Mouse (Mus musculus) ZHBTc4 (cell line): ENCODE measurements at regions not wholly inside any gene's neighbourhood (a gene's known extent, or its start where the extent isn't known, plus 50 kb on each side); places are given as distances from the start of the nearest gene placed in this dataset.

Experiments used
- DNase-seq: peaks from one replicate; pipeline ENCODE4 v3.0.0-alpha.2; 2011; ENCODE audit warnings: low read depth, low spot score

DNA sequence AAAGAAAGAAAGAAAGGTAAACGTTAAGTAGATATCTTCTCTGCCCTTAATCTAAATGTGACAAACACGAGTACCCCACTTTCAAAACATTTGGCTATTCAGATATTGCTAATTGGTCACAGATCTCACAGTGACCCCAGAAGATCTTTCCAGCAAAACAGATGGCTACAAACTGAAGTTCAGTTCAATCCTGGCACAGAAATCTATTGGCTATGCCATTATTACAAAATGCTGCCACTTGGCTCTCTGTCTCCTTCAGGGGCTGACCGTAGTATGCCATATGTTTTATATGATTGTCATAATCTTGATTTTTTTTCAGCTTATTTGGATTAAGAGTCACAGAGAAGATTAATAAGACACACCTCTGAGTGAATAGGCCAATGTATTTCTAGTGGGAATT is 873.2 kb downstream of the Slc22a22 start:
- no peak for DNase-seq

DNA sequence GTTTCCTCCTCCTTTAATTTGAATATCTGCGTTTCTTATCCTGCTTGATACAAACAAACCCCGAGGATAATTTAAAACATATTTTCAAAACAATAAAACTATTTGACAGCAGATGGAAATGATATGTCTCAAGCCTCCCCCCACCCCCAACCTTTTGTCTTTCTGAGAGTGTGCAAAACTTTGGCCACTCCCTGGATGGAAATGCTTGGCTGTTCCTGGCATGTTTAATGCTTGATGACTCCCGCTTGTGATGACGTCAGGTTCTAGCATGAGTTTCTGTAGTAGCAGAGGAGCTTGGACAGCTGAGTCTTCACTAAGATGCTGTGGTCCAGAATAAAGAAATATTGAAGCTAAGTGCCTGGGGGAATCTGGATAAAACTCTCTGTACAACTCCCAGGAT is 884.8 kb downstream of the Slc22a22 start:
- no peak for DNase-seq

- DNase-seq, result no peak
These were observed 896.5 kb downstream of the Slc22a22 start for GRCm38 (mm10) chr15:56580745-56581515.

DNA sequence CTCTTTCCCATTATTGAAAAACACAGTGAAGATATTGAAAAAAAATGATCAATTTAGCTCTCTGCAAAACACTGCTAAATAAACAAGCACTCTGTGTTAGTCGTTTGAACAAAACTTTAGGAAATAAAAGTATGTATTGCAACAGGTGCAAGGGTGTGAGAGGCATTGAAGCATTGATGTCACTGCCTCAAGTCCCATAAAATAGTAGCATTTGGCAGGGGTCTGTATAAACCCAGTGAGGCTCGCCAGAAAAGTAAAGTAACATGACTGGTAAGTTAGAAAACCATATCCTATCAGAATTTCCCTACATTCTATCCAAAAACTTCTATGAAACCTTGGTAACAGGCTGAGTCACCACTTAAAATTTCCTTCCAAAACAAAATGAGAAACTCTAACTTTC is 914.2 kb downstream of the Slc22a22 start:
- no peak for DNase-seq

- DNase-seq, result no peak
These were observed 914.6 kb downstream of the Slc22a22 start for GRCm38 (mm10) chr15:56562785-56563184.

GRCm38 (mm10) chr15:56562143-56562542 is 915.3 kb downstream of the Slc22a22 start:
- DNase-seq, result no peak

DNA sequence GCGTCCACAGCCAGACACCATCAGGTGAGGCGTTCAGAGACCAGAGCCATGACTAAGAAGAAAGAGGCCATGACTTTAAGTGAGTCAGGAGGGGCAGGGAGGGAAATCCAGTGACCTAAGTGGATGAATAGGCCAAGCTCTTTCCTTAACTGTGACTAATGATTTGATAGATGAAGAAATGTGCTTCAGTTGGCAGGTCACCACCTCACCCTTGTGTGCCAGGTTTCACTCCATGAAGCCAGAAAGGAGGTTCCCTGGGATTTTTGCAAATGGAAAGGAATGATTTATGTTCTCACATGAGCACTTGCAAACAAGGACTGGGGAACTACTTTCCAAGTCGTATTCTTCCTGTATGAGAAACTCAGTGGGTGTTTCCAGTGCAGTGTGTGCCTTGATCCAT is 923.0 kb downstream of the Slc22a22 start:
- DNase-seq, result no peak

GRCm38 (mm10) chr15:56553851-56554250 is 923.6 kb downstream of the Slc22a22 start:
- DNase-seq, result no peak

GRCm38 (mm10) chr15:56531529-56531928 is 945.9 kb downstream of the Slc22a22 start:
- no peak for DNase-seq

DNA sequence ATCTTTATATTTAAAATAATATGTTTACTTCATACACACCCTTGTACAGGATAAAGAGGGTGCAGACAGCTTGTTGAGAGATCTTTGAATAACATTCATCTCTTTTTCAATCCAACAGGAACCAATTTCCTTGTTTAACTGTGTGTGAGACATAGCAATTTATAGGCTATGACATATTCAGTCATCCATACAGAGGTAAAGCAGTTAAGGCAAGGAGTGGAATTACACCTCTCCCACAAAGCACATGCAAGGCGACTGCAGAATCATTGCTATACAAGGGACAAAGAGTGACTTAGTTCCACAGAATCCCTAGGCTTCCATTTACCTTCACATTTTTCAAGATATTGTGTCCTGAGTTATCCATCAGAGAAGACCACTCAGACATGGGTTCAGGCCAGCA is 959.0 kb downstream of the Slc22a22 start:
- DNase-seq, result no peak

- DNase-seq, result no peak
These were observed 961.3 kb downstream of the Slc22a22 start for GRCm38 (mm10) chr15:56516095-56516494.

DNA sequence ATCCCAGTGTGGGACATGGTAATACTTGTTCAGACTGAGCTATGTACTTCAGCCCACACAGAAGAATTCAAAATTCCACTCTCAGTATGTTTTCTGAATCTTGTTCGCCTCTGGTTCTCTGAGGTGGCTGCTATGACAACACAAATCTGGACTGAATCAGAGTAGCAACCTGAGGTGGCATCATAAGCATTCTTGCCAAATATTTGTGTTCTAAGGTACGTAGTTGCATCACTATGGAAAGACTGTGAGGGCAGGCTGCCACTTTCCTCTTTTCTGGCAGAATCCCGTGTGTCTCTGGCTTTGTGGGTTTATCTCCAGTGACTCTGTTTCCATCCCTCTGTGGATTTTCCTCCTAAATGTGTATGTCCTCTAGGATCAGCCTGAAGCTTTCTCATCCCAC is 978.7 kb downstream of the Slc22a22 start:
- no peak for DNase-seq

DNA sequence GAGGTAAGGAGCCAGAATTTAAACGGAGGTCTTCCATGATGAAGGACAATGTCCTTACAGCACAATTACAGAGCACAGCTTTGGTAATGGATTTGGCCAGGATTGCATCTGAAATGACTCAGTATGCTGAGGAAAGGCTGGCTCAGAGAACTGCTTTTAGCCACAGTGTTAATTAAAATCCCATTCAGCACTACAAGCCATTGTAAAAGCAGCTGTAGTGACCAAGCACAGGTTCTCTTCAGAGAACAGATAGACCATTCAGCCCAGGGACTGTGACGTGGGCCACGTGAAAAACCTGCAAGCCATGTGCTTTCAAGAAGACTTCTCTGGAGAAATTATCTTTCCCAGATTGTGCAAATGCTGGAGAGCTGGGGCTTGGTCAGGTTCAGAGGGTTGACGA is 979.7 kb downstream of the Slc22a22 start:
- no peak for DNase-seq

GRCm38 (mm10) chr15:56496355-56496754 is 981.1 kb downstream of the Slc22a22 start:
- no peak for DNase-seq

GRCm38 (mm10) chr15:56485931-56486330 is 991.5 kb downstream of the Slc22a22 start:
- DNase-seq, result no peak

- no peak for DNase-seq
These were observed 992.7 kb downstream of the Slc22a22 start for GRCm38 (mm10) chr15:56484693-56485092.

GRCm38 (mm10) chr15:56479682-56480081 is 997.7 kb downstream of the Slc22a22 start:
- DNase-seq, result no peak

GRCm38 (mm10) chr15:56479015-56479414 is 998.4 kb downstream of the Slc22a22 start:
- no peak for DNase-seq

- no peak for DNase-seq
These were observed 1003.7 kb downstream of the Slc22a22 start for GRCm38 (mm10) chr15:56473679-56474078.

DNA sequence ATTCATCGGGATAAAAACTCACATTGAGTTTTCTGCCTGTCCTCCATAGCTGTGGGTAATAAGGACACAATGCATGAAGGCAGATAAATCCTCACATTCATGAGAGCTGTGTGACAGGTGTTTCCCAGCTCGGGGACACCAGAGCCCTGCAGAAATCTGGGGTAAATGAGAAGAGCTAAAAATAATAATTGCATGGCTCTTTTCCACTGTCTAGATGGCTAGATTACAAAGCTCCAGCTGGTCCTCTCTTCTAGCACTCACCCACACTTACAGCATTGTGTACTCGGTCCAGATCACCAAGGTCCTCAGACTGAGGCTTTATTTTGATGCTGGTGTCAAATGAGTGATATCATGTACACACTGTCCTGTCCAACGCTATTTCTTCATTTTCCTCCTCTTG is 1025.5 kb downstream of the Slc22a22 start:
- DNase-seq, result no peak

DNA sequence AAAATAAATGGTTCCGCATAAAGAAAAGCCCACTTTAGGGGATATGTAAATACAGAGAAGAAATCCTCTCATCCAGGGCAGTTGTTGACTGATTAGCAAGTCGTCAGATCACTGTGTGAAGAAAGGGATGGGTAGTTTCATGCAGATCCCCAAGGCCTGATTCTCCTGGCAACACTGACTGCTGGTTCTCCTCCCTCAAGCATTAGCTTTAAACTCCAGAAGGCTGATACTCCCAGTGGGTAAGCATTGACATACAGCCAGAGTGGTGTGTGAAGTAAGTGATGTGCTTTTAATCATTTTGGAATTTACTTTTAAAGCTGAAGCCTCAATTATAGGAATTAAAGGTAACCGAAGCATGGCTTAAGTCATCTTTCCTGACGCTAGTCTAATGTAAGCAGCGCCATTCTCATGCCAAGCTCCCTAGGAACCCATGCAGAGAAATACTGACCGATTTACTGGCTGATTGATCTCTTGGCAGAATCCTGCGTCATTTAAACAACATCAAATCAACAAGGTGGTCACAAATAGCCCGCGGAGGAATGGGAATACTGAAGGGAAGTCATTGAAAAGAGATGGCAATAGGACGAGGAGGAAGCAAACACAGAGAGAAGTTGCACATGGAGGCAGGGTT is 1029.3 kb downstream of the Slc22a22 start:
- DNase-seq, result no peak

- DNase-seq, result no peak
These were observed 1037.3 kb downstream of the Slc22a22 start for GRCm38 (mm10) chr15:56440171-56440570.

DNA sequence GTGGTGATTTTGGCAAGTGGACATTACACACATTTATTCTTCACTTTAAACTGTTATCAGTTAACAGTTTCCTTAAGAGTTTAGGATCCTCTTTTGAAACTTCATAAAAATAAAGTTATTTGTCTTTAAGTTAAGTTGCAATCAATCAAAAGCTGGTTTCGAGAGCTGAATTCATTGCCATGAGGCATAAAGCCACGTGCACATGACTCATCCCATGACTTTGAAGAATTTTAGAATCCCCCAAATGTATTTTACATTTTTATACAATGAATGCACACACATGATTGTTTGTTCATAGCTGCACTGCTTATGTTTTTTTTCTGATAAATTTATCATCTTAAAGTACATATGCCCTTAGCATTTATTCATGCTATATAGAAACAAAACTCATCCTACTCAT is 1039.1 kb downstream of the Slc22a22 start:
- no peak for DNase-seq
